Mouse (Mus musculus) neural tube, embryonic 11.5 days (tissue): ENCODE measurements at regions not wholly inside any gene's neighbourhood (a gene's known extent, or its start where the extent isn't known, plus 50 kb on each side); places are given as distances from the start of the nearest gene placed in this dataset.

Experiments
- ATAC-seq: fragments of 200-750 bp; cut with Nextera tagmentation; 2 replicates; pipeline ENCODE4 v1.8.0; 2017; ENCODE audit warnings: moderate number of reproducible peaks, mild to moderate bottlenecking, moderate TSS enrichment, moderate library complexity; ENCODE audit not compliant: insufficient read depth, low FRiP score, low TSS enrichment
- DNase-seq: peaks from one replicate; pipeline ENCODE4 v3.0.0-alpha.2; 2015; ENCODE audit warnings: low spot score
- H3K27ac ChIP-seq: fragments of 300-500 bp; sonication (generic); 2 replicates; pipeline ENCODE4 v1.5.1; 2014; ENCODE audit warnings: low read depth, mild to moderate bottlenecking, low read length
- H3K27me3 ChIP-seq: fragments of 300-500 bp; sonication (generic); 2 replicates; pipeline ENCODE4 v1.6.1; 2014; ENCODE audit warnings: mild to moderate bottlenecking, low read length, mixed read lengths; ENCODE audit not compliant: control insufficient read depth, insufficient read depth
- H3K36me3 ChIP-seq: fragments of 300-500 bp; sonication (generic); 2 replicates; pipeline ENCODE4 v1.6.1; 2014; ENCODE audit warnings: mild to moderate bottlenecking, low read length, moderate library complexity, mixed read lengths; ENCODE audit not compliant: control insufficient read depth, insufficient read depth
- H3K4me1 ChIP-seq: fragments of 300-500 bp; sonication (generic); 2 replicates; pipeline ENCODE4 v1.6.1; 2014; ENCODE audit warnings: low read length, mixed read lengths; ENCODE audit not compliant: control insufficient read depth, insufficient read depth
- H3K4me2 ChIP-seq: fragments of 300-500 bp; sonication (generic); 2 replicates; pipeline ENCODE4 v1.6.1; 2014; ENCODE audit warnings: low read depth, mild to moderate bottlenecking, moderate library complexity
- H3K4me3 ChIP-seq: fragments of 300-500 bp; sonication (generic); 2 replicates; pipeline ENCODE4 v1.5.1; 2014; ENCODE audit warnings: low read depth, low read length
- H3K9ac ChIP-seq: fragments of 300-500 bp; sonication (generic); 2 replicates; pipeline ENCODE4 v1.6.1; 2014; ENCODE audit warnings: mild to moderate bottlenecking, low read length
- H3K9me3 ChIP-seq: fragments of 300-500 bp; sonication (generic); 2 replicates; pipeline ENCODE4 v1.6.1; 2016; ENCODE audit warnings: low read length; ENCODE audit not compliant: control insufficient read depth
- WGBS: fragments of 180-500 bp; shearing (Covaris S2); extraction: QIAGEN DNeasy Blood & Tissue Kit; methylation state at CpG from one replicate; pipeline ENCODE4 v1.1.7; 2014; 5-methylcytosine and 5-hydroxymethylcytosine counted together

DNA sequence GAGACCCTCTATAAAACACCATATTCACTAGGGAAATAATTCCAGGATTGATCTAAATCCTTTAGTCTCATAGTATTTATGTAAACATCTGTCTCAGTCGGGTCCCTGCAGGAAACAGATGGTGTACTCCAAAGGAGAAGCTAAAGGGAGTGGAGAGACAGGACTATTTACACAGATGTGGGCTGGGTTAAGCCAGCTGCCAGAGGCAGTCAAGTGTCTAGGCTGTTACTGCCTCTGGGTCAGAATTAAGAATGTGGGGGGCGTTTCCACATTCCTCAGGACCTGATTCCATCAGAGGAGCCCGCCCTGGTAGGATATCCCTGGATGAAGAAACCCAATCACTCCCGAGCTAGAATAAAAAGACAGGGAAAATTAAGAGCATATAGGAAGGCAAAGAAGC, 380.2 kb upstream of the Auts2 start:
- Histone ChIP-seq H3K9ac (no peak overlapping the region), H3K27me3 (no peaks in the 10 kb centered on the region), H3K27ac (no peak overlapping the region), H3K4me1 (no peaks in the 10 kb centered on the region), H3K9me3 (no peaks in the 10 kb centered on the region), H3K4me3 (no peak overlapping the region), H3K36me3 (no peaks in the 10 kb centered on the region), H3K4me2 (no peak overlapping the region)
- peak; percentile 40 for DNase-seq
- 38% methylated on average over 4 of the region's 4 CpGs for WGBS
- ATAC-seq: no peak

DNA sequence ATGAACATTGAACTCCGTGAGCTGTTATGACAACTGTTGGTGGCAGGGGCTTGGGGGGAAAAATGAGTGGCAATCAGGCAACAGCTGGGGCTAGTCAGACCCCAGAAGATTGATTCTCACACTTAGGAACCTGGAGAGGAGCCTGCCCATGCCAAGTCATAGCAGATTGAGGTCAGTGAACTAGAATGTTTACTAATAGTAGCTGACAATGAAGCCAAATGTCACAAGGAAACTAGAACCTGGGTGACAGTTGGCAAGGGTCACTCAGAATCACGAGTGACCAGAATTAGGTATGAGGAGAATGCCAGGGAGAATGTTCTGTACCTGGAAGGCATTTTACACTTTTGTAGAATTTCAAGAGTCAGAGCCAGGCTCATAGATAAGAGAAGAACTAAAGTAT, 365.9 kb upstream of the Auts2 start:
- Histone ChIP-seq H3K27me3 (no peaks in the 10 kb centered on the region), H3K9me3 (no peaks in the 10 kb centered on the region), H3K27ac (no peak overlapping the region), H3K4me1 (no peaks in the 10 kb centered on the region), H3K4me2 (no peak overlapping the region), H3K4me3 (no peak overlapping the region), H3K36me3 (no peaks in the 10 kb centered on the region), H3K9ac (no peak overlapping the region)
- WGBS: 76% methylated on average over 2 of the region's 2 CpGs
- DNase-seq: no peak
- no peak for ATAC-seq

GRCm38 (mm10) chr5:132908220-132908619, 365.1 kb upstream of the Auts2 start:
- no peak overlapping the region for H3K4me2 ChIP-seq
- DNase-seq (no peak), ATAC-seq (no peak)
- no peaks in the 10 kb centered on the region for H3K36me3 ChIP-seq
- H3K9me3 ChIP-seq: no peaks in the 10 kb centered on the region
- WGBS: 88% methylated on average over 8 of the region's 8 CpGs
- H3K27me3 ChIP-seq: no peaks in the 10 kb centered on the region
- H3K4me3 ChIP-seq: no peak overlapping the region
- H3K9ac ChIP-seq: no peak overlapping the region
- H3K4me1 ChIP-seq: no peaks in the 10 kb centered on the region
- no peak overlapping the region for H3K27ac ChIP-seq

- Histone ChIP-seq H3K9me3 (no peaks in the 10 kb centered on the region), H3K9ac (no peak overlapping the region), H3K36me3 (no peaks in the 10 kb centered on the region), H3K4me1 (no peaks in the 10 kb centered on the region), H3K27ac (no peak overlapping the region), H3K4me3 (no peak overlapping the region), H3K27me3 (no peaks in the 10 kb centered on the region), H3K4me2 (no peak overlapping the region)
- WGBS: 100% methylated on average over 1 of the region's 1 CpGs
- DNase-seq: no peak
- no peak for ATAC-seq
These were observed 349.4 kb upstream of the Auts2 start for GRCm38 (mm10) chr5:132892591-132892990.

- no peak overlapping the region for H3K4me3 ChIP-seq
- H3K9me3 ChIP-seq: no peaks in the 10 kb centered on the region
- no peaks in the 10 kb centered on the region for H3K4me1 ChIP-seq
- DNase-seq: no peak
- 57% methylated on average over 2 of the region's 2 CpGs for WGBS
- ATAC-seq: no peak
- H3K36me3 ChIP-seq: no peaks in the 10 kb centered on the region
- no peak overlapping the region for H3K27ac ChIP-seq
- no peak overlapping the region for H3K4me2 ChIP-seq
- no peak overlapping the region for H3K9ac ChIP-seq
- no peaks in the 10 kb centered on the region for H3K27me3 ChIP-seq
These were observed 341.0 kb upstream of the Auts2 start for GRCm38 (mm10) chr5:132884130-132884529.

DNA sequence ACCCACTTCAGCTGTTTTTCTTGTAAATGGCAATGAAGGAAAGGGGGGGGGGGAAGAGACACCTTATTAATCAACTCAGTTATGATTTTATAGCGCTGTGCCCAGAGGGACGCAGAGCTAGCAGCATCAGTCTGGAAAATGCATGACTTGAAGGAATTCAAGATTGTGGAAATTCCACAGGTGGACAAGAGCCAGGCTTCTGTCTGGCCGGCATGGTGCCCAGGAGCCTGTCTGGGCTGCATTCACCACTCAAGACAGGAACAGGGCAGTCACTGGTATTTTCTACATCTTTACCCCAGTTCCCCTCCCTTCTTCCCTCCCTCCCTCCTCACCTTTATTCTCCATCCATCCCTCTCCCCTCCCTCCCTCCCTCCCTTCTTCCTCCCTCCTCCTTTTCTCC, 339.1 kb upstream of the Auts2 start:
- H3K4me3 ChIP-seq: no peak overlapping the region
- H3K36me3 ChIP-seq: no peaks in the 10 kb centered on the region
- no peaks in the 10 kb centered on the region for H3K9me3 ChIP-seq
- no peak overlapping the region for H3K4me2 ChIP-seq
- no peak overlapping the region for H3K9ac ChIP-seq
- H3K27ac ChIP-seq: no peak overlapping the region
- 80% methylated on average over 3 of the region's 3 CpGs for WGBS
- no peaks in the 10 kb centered on the region for H3K27me3 ChIP-seq
- H3K4me1 ChIP-seq: no peaks in the 10 kb centered on the region
- DNase-seq: no peak
- no peak for ATAC-seq

- H3K4me1 ChIP-seq: no peaks in the 10 kb centered on the region
- H3K4me2 ChIP-seq: no peak overlapping the region
- no peaks in the 10 kb centered on the region for H3K9me3 ChIP-seq
- no peak overlapping the region for H3K27ac ChIP-seq
- H3K4me3 ChIP-seq: no peak overlapping the region
- DNase-seq: no peak
- no peak overlapping the region for H3K9ac ChIP-seq
- WGBS: 95% methylated on average over 3 of the region's 3 CpGs
- H3K36me3 ChIP-seq: no peaks in the 10 kb centered on the region
- H3K27me3 ChIP-seq: no peaks in the 10 kb centered on the region
- ATAC-seq: no peak
These were observed 338.0 kb upstream of the Auts2 start for GRCm38 (mm10) chr5:132881170-132881569.

DNA sequence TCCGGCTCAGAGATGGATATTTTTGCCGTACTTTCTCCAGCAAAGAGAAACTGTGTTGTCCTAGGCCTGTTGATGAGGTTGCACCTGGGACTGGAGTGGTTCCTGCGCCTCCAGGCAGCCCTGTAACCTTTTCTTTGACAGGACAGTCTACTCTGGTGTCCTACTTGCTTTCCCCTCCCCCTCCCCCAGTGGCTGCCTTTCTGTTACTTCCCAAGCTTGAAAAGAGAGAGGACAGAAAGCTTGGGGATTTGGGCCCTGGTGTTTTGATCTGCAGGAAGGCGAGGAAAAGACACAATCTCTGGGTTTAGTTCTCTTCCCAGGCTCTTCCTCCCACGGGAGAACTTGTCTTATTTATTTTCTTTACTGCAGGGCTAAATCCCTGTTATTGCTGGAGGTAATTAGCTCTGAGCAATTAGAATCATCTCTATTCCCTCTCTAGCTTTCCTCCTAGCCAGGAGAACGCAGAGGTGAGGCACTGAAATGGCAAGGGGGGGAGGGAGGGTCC, 333.2 kb upstream of the Auts2 start:
- Histone ChIP-seq H3K36me3 (no peaks in the 10 kb centered on the region), H3K27ac (no peak overlapping the region), H3K9me3 (no peaks in the 10 kb centered on the region), H3K27me3 (no peaks in the 10 kb centered on the region), H3K4me1 (no peaks in the 10 kb centered on the region), H3K9ac (no peak overlapping the region), H3K4me2 (no peak overlapping the region), H3K4me3 (no peak overlapping the region)
- peak; percentile 20 for DNase-seq
- no peak for ATAC-seq
- WGBS: 31% methylated on average over 6 of the region's 6 CpGs

GRCm38 (mm10) chr5:132858846-132859510, 315.8 kb upstream of the Auts2 start:
- ATAC-seq: no peak
- DNase-seq: no peak
- Histone ChIP-seq H3K36me3 (no peaks in the 10 kb centered on the region), H3K9ac (no peak overlapping the region), H3K27ac (no peak overlapping the region), H3K9me3 (no peaks in the 10 kb centered on the region), H3K4me3 (no peak overlapping the region), H3K4me2 (no peak overlapping the region), H3K27me3 (no peaks in the 10 kb centered on the region), H3K4me1 (no peaks in the 10 kb centered on the region)
- 84% methylated on average over 5 of the region's 5 CpGs for WGBS
